In the genomic region with DNA sequence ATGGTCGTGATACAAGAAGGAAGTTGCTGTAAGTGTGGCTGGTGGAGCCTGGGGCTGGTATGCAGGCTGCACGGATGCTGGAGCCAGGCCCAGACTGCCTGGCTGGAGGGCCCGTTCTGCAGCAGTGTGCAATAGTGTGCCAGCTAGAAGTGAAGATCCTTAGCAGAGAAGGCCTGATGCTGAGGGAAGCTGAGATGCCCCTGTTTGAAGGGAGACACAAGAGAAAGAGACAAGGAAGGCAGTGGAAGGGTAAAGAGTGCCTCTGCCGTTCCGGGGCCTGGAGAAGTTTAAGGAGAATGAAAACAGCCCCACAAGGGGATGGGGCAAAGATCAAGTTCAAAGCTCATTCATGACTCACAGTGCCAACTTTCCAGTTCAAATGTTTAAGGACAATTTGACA, we compare ENCODE assay signal across 13 mouse cellular contexts.
A peak's percentile ranks its signal among the peaks of the same experiment; 100 is the strongest.
DNase-seq lines count a peak whose midpoint lies in the region; ATAC-seq and TF ChIP-seq lines count a peak whose summit lies in the region.
"Had no signal": no experiment of that assay in that cellular context is flagged by ENCODE, and none has a peak within 500 bp of the region (broad histone marks: within the 10 kb centered on the region; RNA-seq: fewer than 3 reads in every experiment).

No protein-coding gene starts in this region.

- no peaks in the 10 kb centered on the region for H3K79me2 ChIP-seq in heart, adult 2 months (replicated peaks; ENCODE audit: control insufficient read depth, insufficient read depth, low read length)

- intact Hi-C loops in heart, adult 2 months (cut with DNase I), result no loop called here

- DNase-seq in adrenal gland, adult 2 months, result peak; percentile 7
- no peak for DNase-seq in adrenal gland, postnatal 14 days
- peak; percentile 27 to 34 for DNase-seq in heart, adult 2 months
- DNase-seq in right cerebral cortex, postnatal 14 days, result peak; percentile 21
- no peak for DNase-seq in right cerebral cortex, postnatal 36 days (ENCODE audit: low spot score in 2 of 2)
- peak; percentile 64 to 66 for DNase-seq in kidney, postnatal 36 days
- DNase-seq in thymus, postnatal 25 days, result no peak
- DNase-seq: lung, adult 18-20 months had no signal

- H3K9me3 ChIP-seq in heart, embryonic 11.5 days (replicated peaks; ENCODE audit: control insufficient read depth, low read length), result no peaks in the 10 kb centered on the region
- H3K9me3 ChIP-seq: embryonic facial prominence, embryonic 13.5 days; forebrain, embryonic 13.5 days; hindbrain, embryonic 15.5 days; limb, embryonic 12.5 days had no signal

- WGBS in heart, adult 2 months, result 37% methylated on average over 5 of the region's 5 CpGs
- WGBS in heart, embryonic 11.5 days (ENCODE audit: insufficient replicate concordance), result 44% methylated on average over 5 of the region's 5 CpGs

- no peak overlapping the region for H3K27ac ChIP-seq in heart, adult 2 months
- H3K27ac ChIP-seq in heart, embryonic 11.5 days (ENCODE audit: low read depth, low read length), result no peak overlapping the region
- H3K27ac ChIP-seq: embryonic facial prominence, embryonic 13.5 days; forebrain, embryonic 13.5 days; hindbrain, embryonic 15.5 days; limb, embryonic 12.5 days had no signal

- no peak for TF ChIP-seq POLR2A in heart, adult 2 months (IDR thresholded peaks at IDR 0.05; ENCODE audit: insufficient read depth, low read depth, low read length)

- ATAC-seq in heart, embryonic 11.5 days (replicated peaks; ENCODE audit: insufficient number of reproducible peaks, low FRiP score, low TSS enrichment), result no peak
- ATAC-seq: forebrain, embryonic 13.5 days had no signal

- H3K9ac ChIP-seq in heart, adult 2 months (ENCODE audit: low read depth, low read length), result no peak overlapping the region
- no peak overlapping the region for H3K9ac ChIP-seq in heart, embryonic 11.5 days (ENCODE audit: low read depth, low read length)
- H3K9ac ChIP-seq: embryonic facial prominence, embryonic 13.5 days; forebrain, embryonic 13.5 days; hindbrain, embryonic 15.5 days; limb, embryonic 12.5 days had no signal

- H3K4me3 ChIP-seq in heart, adult 2 months, result no peak overlapping the region
- H3K4me3 ChIP-seq in heart, embryonic 11.5 days (ENCODE audit: low read depth, low read length), result no peak overlapping the region
- H3K4me3 ChIP-seq: embryonic facial prominence, embryonic 13.5 days; forebrain, embryonic 13.5 days; hindbrain, embryonic 15.5 days; limb, embryonic 12.5 days had no signal

- H3K4me2 ChIP-seq in heart, embryonic 11.5 days, result no peak overlapping the region
- H3K4me2 ChIP-seq: embryonic facial prominence, embryonic 13.5 days; forebrain, embryonic 13.5 days; hindbrain, embryonic 15.5 days; limb, embryonic 12.5 days had no signal

- TF ChIP-seq CTCF in heart, adult 2 months (IDR thresholded peaks at IDR 0.05), result no peak

- no peaks in the 10 kb centered on the region for H3K4me1 ChIP-seq in heart, adult 2 months (ENCODE audit: control insufficient read depth, insufficient read depth, low read length)
- peaks cover 6% of the 10 kb centered on the region for H3K4me1 ChIP-seq in heart, embryonic 11.5 days (ENCODE audit: control insufficient read depth, insufficient read depth, low read length)
- H3K4me1 ChIP-seq: hindbrain, embryonic 15.5 days had no signal

- no peaks in the 10 kb centered on the region for H3K36me3 ChIP-seq in heart, adult 2 months (ENCODE audit: control insufficient read depth, insufficient read depth, low read length)
- H3K36me3 ChIP-seq in heart, embryonic 11.5 days (ENCODE audit: control insufficient read depth, insufficient read depth, low read length), result no peaks in the 10 kb centered on the region
- H3K36me3 ChIP-seq: embryonic facial prominence, embryonic 13.5 days; hindbrain, embryonic 15.5 days; limb, embryonic 12.5 days had no signal

- no peaks in the 10 kb centered on the region for H3K27me3 ChIP-seq in heart, adult 2 months (ENCODE audit: control insufficient read depth, insufficient read depth, low read length)
- H3K27me3 ChIP-seq in heart, embryonic 11.5 days (ENCODE audit: control insufficient read depth, insufficient read depth, low read length), result peaks cover 6% of the 10 kb centered on the region
- H3K27me3 ChIP-seq: hindbrain, embryonic 15.5 days had no signal

- no peak for TF ChIP-seq EP300 in heart, adult 2 months (IDR thresholded peaks at IDR 0.05; ENCODE audit: insufficient read depth, low read depth, low read length)

Comparison
In these comparisons a context has a peak if more than half of its experiments do, and no peak if none do; other contexts are left out.
1. DNase-seq: peak in adrenal gland, adult 2 months (single experiment), heart, adult 2 months (2 of 2), right cerebral cortex, postnatal 14 days (single experiment) and kidney, postnatal 36 days (2 of 2); none in adrenal gland, postnatal 14 days (single experiment), right cerebral cortex, postnatal 36 days (0 of 2) and thymus, postnatal 25 days (single experiment).